Mouse (Mus musculus) gastrocnemius, postnatal 10 days (tissue): ENCODE measurements around the gene Ttc7b. TPM values are rescaled to one million over a fixed set of nuclear protein-coding genes. Genes with fewer than 3 reads are reported as not detected.
A peak's percentile ranks its signal among the peaks of the same experiment; 100 is the strongest.

ENCODE experiments used
- DNase-seq: peaks from one replicate; pipeline ENCODE4 v3.0.0; 2021; ENCODE audit warnings: mixed read lengths
- total RNA-seq, 2 experiments: library from RNA; stranded (reverse); gene quantifications; 2 replicates each; pipeline ENCODE4 v1.2.3; 2021

The Ttc7b gene
- total RNA-seq, 2 experiments from 2014 or later = 73.3 to 74.1 TPM

DNA sequence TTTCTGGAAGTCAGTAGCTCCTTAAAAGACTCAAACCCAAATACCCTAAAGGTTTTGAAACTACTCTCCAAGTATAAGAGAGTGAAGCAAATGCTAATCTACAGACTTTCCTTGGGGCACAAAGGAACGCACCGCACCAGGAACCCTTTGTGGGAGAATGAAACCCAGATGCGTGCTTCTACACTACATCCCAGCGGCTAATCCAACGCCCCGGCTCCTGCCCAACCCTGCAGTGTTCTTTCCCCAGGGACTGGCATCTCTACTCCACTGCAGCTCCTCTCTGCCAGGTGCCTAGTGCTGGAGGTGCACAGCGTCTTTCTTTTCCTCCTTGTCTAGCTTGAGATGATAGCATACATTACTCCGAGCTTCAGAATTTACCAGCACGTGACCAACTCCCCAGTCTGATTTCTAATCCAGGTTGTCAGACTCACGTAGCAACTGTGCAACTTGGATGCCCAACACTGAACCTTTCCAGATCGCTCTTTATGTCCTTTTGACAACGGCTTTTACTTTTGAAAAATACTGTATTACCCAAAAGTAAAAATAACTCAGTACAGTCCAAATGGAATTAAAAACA lies 72.8 kb downstream of the Ttc7b start:
- no peak for DNase-seq

DNA sequence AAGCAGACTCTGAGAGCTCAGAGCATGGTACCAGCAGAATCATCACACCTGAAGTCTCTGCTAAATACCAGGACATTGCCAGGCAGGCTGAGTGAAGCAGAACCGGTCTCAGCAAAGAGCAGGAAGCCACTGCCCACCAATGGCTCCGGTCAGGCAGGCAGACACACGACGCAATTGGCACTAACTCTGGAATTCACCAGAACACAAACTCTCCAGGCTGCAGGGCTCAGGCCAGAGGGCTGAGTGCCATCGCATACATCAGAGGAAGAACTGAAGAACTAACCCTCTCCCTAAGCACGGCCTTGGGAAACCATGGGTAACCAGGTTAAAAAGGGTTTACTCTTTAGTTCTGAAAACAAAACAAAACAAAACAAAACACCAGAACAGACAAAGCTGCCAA lies 73.5 kb downstream of the Ttc7b start:
- DNase-seq = no peak

DNA sequence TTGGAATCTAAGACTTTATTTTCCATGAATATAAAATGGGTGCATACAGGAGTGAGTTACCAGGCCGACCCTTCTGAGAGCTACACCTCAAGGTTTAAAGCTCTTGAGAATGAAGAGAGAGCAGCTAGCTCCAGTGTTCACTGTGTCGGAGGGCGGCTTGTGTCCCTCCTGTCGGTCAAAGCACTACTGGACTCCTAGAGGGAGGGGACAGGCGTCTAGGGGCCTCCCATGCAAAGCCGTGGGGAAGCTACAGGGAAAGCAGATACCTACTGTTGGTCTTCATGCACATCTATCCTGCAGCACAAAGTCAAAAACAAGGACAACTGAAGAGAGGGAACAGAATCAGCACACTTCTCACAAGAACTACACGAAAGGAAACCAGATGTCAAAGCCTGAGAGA lies 74.9 kb downstream of the Ttc7b start:
- DNase-seq = no peak

DNA sequence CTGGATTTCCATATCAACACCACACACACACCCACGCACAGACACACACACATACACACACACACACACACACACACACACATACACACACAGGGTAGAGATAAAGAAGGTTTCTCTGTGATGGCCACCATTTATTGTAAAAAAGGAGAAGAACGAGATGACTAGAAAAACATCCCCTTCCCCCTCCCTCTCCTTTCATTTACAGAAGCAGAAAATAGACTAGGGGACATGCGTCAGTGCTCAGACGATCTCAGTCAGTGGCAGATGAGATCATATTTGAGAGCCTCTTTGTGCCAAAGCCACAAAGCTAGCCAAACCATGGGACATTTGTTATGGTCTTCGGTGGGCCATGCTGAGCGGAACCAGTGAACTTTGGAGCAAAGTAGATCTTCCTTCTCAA lies 75.4 kb downstream of the Ttc7b start:
- DNase-seq = no peak

DNA sequence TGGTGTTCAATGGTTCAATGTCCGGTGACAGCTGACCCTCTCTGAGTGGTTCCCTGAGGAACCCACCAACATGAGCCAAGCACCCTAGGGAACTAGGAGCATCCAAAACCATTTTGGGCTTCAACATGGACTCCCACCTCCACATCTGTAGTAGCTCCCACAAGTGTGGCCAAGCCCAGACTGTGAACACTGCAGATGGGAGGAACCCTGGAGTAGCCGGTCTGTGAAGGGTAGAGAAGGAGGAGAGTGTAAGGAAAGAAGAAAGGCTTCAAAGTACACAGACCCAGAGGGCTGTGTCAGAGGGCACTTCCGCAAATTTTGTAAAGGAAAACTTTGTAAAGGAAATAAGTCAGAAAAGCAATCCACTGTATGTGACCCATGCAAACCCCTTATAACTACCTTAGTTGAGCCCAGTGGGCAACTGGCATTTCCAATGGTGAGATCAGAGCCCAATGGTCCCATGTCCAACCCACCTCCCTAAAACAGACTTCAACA lies 75.9 kb downstream of the Ttc7b start:
- DNase-seq = no peak

DNA sequence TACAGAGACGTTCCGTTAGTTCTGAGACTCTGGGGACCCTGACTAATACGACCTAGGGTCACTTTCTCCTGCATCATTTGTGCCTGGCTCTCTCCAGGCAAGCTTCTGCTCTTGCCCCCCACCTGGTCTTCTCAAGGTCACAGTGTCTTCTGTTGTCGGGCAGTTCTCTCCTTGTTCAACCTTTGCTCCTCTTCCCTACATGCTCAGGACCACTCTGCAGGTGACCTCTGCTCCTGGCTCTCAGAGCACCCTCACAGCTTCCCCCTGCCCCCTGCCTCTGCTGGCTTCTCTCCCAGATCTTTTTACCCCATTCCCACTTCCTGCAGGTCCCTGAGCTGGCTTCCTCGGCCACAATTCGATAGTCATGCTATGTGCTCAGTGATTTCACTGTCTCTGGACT lies 77.2 kb downstream of the Ttc7b start:
- DNase-seq = no peak

DNA sequence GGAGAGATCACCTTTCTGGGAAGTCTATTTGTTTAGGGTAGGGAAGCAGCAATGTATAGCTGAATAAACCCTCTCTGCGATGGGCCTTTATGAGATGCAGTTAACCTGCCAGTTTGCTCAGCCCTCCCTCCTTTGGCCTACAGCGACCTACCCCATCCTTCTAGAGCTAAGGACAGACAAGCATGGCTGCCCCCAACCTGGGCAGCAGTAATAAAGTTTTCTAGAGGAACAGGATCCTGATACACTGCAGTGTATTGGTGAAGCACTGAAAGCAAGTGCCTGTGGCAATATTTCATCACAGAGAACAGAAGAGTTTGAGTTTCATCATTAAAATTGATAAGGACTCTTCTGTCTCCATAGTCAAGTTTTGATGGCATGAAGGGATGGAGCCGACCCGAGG lies 79.0 kb downstream of the Ttc7b start:
- DNase-seq = no peak

DNA sequence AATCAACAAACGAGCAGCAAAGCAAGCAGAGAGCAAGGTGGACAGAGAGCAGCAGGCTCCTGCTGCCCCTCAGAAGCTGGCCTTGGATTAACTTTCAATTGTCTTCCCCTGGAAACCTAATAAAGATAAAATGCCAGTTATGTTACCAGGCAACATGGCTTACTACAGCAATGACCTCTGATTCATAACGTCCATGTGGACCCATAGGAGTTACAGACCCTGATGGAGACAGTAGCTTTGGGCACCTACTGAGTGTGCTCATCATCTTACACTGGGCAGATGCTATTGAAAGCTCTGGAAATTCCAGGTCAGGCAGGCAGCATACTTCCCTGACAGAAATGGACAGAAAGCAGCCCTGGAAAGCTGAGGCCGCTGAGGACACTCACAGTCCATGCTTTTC lies 80.7 kb downstream of the Ttc7b start:
- no peak for DNase-seq

DNA sequence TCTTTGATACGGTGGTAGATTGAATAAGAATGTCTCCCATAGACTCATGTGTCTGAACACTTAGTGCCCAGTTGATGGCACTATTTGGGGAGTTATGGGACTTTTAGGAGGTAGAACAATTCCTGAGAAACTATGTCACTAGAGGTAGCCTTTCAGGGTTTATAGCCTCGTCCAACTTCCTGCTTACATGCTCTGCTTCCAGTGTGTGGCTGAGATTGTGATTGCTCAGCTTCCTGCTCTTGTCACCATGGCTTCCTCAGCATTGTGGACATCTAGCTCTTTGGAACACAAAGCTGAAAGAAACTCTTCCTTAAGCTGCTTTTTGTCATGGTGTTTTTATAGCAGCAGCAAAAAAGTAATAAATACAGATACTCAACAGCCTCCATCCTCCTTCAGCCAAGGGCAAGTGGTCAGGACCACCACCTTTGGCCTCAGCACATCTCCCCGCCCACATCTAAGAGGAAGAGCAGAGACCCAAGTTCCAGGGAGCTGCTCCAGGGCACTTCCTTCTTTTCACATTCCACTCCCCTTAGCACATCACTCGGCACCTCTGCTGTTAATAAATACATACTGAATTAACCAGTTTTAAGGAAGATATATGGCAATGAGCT lies 81.4 kb downstream of the Ttc7b start:
- no peak for DNase-seq

DNA sequence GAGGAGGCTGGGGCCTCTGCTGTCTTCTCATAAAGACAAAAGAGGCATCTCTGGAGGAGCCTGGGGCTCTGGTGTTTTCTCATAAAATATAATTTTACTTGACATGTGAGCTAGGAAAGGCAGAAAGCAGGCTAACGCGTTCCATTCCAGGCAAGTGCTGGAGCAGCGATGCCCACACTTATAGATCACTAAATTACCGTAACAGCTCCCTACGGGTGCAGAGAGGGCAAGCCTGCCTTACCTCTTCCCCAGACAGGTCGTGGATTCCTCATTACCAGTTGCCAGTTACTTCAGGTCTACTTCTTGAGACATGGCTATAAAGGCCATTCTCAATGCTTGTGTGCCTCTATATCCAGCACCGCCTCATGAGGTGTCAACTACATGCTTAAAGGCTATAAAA lies 82.1 kb downstream of the Ttc7b start:
- DNase-seq = no peak

DNA sequence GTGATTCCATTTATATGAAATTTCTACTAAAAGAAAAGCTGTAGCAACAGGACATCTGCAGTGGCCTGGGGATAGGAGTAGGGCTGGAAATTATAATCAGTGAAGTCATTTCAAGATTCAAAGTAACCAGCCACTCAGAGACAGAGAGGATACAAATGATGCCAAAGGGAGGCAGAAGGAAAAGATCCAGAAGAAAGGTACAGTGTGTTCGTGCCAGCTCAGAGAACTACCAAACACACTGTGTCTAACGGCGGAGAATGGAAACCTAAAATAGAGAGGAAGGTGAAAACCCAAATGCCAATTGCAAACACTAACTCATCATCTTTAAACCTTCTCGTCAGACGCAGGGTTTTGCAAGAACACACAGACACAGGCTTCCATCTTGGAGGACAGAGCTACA lies 82.8 kb downstream of the Ttc7b start:
- DNase-seq = no peak

DNA sequence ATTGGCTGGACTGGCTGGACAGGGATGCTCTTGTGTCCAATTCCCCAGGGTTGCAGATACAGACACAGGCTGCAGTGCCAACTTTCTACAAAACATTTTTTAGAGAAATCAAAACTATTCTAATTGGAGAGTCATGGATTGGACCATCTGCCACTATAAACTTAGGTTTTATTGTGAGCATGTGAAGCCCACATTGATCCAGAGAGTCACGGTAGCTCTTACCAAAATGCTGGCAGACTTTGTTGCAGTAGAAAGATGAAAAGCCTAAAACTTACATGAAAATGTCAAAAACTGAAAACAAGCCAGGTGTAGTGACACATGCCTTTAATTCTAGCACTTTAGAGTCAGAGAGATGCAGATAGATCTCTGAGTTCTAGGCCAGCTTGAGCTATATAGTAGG lies 84.9 kb downstream of the Ttc7b start:
- DNase-seq = no peak

DNA sequence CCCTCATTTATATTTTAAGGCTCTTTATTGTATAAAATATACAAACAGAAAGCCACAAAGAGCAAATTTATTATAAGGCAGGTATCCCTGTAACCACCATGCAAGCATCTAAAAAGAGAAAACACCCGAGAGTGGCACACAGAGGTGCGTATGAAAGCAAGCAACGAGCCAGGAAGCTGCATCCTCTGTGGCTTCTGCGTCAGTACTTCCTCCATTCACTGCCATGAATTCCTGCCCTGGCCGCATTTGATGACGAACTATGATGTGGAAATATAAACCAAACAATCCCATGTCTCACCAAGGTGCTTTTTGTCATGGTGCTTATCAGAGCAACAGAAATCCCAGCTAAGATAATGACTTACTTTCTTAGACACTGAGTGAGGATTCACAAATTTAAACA lies 88.8 kb downstream of the Ttc7b start:
- DNase-seq = no peak

DNA sequence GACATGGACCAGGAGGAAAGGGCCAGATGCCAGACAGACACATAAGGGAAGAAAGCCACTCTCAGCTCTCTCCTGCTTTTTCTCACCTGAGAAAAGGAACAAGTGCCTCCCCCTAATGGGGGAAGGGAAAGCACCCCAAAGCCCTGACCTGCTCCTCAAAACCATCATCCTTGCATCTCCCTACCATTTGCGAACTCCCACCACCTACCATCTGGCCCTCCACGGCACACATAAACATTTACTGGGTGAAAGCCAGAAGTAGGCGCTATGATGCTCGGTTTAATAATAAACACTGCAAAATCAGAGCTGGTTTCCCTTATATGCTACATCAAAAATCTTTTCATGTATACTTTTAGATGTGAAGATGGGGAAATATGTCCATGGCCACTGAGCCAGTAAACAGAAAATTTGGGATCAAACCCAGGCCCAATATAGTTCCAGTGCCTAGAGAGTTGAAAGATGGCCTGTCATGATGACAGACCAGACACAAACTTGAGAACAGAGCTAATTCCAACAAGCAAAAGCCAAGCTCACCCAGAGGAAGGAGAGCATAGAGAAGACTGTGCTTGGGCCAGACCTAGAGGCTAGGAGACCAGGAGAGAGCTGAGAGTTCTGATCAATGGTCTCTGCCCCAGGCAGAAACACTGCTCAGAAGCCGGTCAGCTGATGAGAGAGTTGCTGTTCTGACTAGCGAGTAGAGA lies 91.1 kb downstream of the Ttc7b start:
- DNase-seq = no peak

DNA sequence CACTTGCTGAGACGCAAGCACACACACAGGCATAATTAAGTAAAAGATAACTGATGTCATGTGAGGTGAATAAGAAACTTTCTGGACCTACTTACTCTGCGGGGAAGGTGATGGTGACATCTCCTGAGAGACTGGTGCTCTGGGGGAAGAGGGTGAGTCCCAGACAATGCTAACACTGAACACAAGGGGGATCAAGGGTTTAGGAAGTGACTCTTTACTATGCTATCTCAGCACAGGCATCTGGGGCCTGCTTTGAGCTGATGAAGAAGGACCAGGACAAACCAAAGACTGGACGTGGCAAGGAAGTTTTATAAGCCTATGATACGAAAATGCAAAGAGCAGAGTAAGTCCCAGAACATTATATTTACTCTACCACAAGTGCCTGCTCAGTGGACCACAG lies 92.4 kb downstream of the Ttc7b start:
- DNase-seq = no peak

DNA sequence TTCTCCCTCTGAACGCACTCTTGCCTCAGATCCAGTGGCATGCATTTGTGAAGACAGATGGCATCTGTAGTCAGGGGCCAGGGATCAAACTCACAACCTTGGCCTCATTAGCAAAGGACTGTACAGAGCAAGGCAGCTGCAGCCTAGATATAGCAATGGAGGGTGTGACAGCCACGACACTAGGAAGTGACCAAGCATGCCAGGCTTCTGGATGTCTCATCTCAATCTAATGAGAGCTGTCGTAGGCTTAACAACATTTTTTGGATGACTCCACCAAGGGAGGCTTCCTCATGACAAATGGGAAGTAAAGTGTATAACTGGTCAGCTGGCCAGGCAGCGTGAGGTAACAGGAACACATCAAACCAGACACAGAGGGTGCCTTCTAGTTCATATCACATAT lies 94.4 kb downstream of the Ttc7b start:
- DNase-seq = no peak

DNA sequence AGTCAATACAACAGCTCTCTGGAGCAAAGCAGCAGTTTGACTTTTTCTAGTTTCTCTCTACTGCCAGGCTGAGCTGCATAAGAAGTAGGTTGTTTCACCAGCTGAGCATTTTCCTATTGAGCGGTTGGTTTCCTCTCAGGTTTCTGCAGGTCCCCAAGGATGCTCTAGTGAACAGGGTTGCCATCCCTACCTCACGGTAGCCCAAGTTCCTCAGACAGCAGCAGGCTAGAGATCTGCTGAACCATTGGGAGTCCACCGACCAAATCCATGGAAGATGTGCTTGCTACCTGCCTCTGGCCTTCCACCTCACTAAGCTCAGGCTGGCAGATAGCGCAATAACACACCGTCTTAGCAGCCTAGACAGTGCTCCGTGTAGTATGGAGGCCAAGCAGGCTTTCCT lies 95.6 kb downstream of the Ttc7b start:
- no peak for DNase-seq

DNA sequence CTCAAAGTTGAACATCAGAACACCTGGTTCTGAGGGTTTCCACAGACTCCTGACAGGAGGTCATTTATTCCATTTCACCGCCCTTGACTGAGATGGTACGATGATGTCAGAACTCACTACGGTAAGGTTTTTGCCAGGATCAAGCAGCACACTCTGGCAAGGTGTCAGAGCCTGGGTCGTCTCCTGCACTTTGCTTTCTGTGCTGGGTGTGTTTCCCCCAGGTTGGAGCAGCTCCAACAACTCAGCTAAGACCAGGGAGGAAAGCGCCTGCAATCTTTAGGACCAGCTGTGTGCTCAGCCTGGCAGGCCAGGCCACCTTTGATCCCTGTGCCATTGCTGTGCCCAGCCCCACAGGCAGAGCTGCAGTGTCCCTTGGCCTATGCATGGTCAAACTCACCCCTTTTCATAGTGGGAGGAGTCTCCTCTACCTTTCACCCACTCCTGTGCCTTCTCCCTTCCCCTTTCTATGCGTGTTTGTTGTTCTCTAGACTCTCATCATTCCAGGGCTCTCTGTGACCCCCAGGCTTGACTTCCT lies 98.3 kb downstream of the Ttc7b start:
- DNase-seq = no peak

DNA sequence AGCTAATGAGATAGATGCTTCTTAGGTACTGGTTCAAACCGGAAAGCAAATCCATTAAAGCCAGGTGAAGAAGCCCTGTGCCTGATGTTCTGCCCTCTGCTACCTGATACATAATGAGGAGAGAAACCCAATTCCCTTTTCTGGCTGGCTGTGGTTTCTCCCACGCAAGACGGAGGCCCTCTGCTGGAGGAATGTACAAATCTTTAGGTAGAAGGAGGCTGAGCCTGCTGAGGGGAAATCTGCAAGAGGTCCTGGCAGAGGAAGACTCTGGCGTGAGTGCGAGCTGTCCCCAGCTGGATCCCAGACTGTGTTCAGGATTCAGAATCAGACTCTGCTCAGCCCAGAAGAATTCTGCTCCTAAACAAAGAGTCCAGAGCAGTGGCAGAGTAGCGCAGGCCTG lies 99.1 kb downstream of the Ttc7b start:
- peak; percentile 24 for DNase-seq

DNA sequence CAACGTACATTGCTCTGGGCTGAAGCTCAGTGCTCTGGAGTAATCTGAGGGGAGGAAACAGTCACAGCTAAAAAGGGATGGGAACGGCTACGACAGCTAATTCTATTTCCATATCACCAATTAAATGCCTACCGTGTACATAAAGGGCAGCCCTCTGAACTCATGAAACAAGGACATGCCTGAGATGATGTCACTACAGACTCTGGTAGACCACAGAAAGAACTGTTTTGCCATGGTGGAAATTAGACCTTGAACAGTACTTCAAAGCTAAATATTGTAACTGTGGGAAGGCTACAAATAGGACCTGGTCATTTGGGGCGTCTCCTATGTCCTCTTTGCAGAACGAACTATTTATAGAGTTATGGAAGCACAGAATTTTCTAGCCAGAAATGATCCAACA lies 99.7 kb downstream of the Ttc7b start:
- DNase-seq = no peak

DNA sequence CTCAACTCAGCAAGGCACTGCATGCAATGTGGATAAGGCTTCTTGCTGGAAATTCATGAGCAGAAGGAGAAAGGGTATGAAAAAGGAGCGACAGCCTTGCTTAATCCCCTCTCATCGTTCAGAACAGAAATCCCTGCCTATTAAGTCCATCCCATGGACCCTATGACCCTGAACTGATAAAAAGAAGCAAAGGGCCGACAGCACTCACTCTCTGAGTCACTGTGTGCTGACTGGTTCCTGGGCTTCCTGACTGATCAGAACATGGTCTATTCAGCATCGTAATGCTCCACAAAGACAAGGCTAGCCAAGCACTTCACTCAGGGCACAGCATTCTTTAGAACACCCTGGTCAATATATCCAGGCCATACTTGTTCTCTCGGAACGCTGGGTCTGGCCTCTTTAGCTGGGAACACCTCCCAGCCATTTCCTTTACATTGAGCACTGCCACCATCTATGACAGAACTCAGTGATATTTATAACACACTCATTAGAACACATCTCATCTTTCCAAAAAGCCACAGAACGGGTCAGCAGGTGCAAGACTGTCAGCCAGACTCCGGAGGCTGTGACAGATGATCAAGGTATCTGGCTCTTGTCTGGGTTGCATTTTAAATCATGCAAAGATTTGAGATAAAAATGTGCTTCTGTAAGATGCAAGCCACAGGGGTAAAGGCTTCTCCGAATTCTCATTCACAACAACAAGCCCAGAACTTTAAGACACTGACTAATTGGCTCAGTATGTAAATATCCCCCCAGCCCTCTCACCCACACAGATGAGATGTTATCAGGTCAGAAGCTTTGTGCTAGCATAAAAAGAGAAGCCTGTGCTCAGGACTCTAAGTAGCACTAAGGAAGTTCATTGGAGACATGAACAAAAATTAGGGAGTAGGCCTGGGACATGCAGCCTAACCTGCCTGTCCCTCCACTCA lies 100.4 kb downstream of the Ttc7b start:
- DNase-seq = no peak

DNA sequence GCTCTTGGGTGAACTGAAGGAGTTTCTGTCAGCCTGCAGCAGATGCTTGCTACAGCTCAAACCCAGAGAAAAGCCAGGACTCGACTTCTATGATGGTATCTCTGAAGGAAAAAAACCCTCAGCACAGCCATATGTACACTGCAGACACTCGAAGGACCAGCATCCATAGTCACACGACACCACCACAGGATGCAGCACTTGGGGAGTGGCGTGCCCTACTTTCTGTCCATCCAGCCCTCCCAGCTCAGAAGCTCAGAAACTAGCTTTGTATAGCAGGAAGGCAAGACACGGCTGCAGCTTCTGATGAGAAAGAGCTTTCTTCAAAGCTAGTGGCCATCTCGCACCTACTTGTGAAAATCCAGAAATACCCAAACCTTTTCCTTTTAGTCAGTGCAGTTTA lies 104.8 kb downstream of the Ttc7b start:
- DNase-seq = no peak
